Mouse (Mus musculus) heart, postnatal 0 days (tissue): ENCODE data around the gene Efcab6. TPM values are rescaled to one million over a fixed set of nuclear protein-coding genes. Genes with fewer than 3 reads are reported as not detected.

Experiments
- ATAC-seq: fragments of 200-750 bp; cut with Nextera tagmentation; 2 replicates; pipeline ENCODE4 v1.8.0; 2017; ENCODE audit warnings: low read depth, moderate number of reproducible peaks, moderate library complexity; ENCODE audit not compliant: insufficient read depth
- DNase-seq: peaks from one replicate; pipeline ENCODE4 v3.0.0-alpha.2; 2016; ENCODE audit warnings: low spot score
- H3K27ac ChIP-seq: fragments of 300-500 bp; sonication (generic); 2 replicates; pipeline ENCODE4 v1.5.1; 2014; ENCODE audit warnings: low read depth, mild to moderate bottlenecking
- H3K27me3 ChIP-seq: fragments of 300-500 bp; sonication (generic); 2 replicates; pipeline ENCODE4 v1.6.1; 2014; ENCODE audit warnings: low read length, mixed read lengths; ENCODE audit not compliant: control insufficient read depth, insufficient read depth
- H3K36me3 ChIP-seq: fragments of 300-500 bp; sonication (generic); replicated peaks from 2 replicates; pipeline ENCODE4 v1.6.1; 2014; ENCODE audit warnings: low read length, mixed read lengths; ENCODE audit not compliant: control insufficient read depth, insufficient read depth
- H3K4me1 ChIP-seq: fragments of 300-500 bp; sonication (generic); 2 replicates; pipeline ENCODE4 v1.6.1; 2014; ENCODE audit warnings: antibody characterized with exemption; ENCODE audit not compliant: control insufficient read depth, insufficient read depth
- H3K4me2 ChIP-seq: fragments of 300-500 bp; sonication (generic); 2 replicates; pipeline ENCODE4 v1.6.1; 2014; ENCODE audit warnings: low read depth, mild to moderate bottlenecking, low read length, moderate library complexity
- H3K4me3 ChIP-seq: fragments of 300-500 bp; sonication (generic); 2 replicates; pipeline ENCODE4 v1.5.1; 2014; ENCODE audit warnings: low read depth, low read length
- H3K9ac ChIP-seq: fragments of 300-500 bp; sonication (generic); replicated peaks from 2 replicates; pipeline ENCODE4 v1.6.1; 2014; ENCODE audit warnings: low read depth, low read length, mixed read lengths
- H3K9me3 ChIP-seq: fragments of 300-500 bp; sonication (generic); replicated peaks from 2 replicates; pipeline ENCODE4 v1.6.1; 2016; ENCODE audit warnings: low read length; ENCODE audit not compliant: control insufficient read depth
- CTCF ChIP-seq: IDR thresholded peaks from 2 replicates; pipeline ENCODE4 v1.5.1; 2016; ENCODE audit warnings: antibody characterized with exemption, control low read depth, low read depth
- EP300 ChIP-seq: IDR thresholded peaks from 2 replicates; pipeline ENCODE4 v1.6.1; 2016; ENCODE audit warnings: antibody characterized with exemption, low read depth
- WGBS: fragments of 180-500 bp; shearing (Covaris S2); extraction: QIAGEN DNeasy Blood & Tissue Kit; methylation state at CpG from one replicate; pipeline ENCODE4 v1.1.7; 2014; 5-methylcytosine and 5-hydroxymethylcytosine counted together
- polyA plus RNA-seq: library from polyadenylated mRNA; unstranded; fragments of >200 nt; fragmentation: Nextera tagmentation; extraction: Ambion mirVana; gene quantifications from 2 replicates; pipeline ENCODE4 v1.2.1, GENCODE M21; 2015
- total RNA-seq: library from RNA; depleted of rRNA; stranded (reverse); fragments of >200 nt; gene quantifications from 2 replicates; pipeline ENCODE4 v1.2.3, GENCODE M21; 2014; ENCODE audit warnings: low replicate concordance

The Efcab6 gene
- total and polyA plus RNA-seq, 2 experiments from 2014 or later: not detected

- Histone ChIP-seq H3K36me3 (no peaks in the 10 kb centered on the region), H3K4me1 (no peaks in the 10 kb centered on the region)
Observed at GRCm38 (mm10) chr15:83998586-83998985, 66.6 kb downstream of the Efcab6 start.

GRCm38 (mm10) chr15:83998115-83998514 lies 67.1 kb downstream of the Efcab6 start:
- 19% methylated on average over 19 of the region's 19 CpGs for WGBS
- Histone ChIP-seq H3K9me3 (no peaks in the 10 kb centered on the region), H3K36me3 (no peaks in the 10 kb centered on the region), H3K4me1 (no peaks in the 10 kb centered on the region), H3K4me2 (no peak overlapping the region), H3K27me3 (0 out of 2 replicates have a peak, but pooled peaks cover 4% of the 10 kb centered on the region), H3K4me3 (no peak overlapping the region), H3K9ac (no peak overlapping the region), H3K27ac (no peak overlapping the region)
- DNase-seq (no peak), ATAC-seq (peak; percentile 39; the same call in 1 of the 2 replicates)
- no peak for TF ChIP-seq EP300
- TF ChIP-seq CTCF: no peak

More at GRCm38 (mm10) chr15:83998586-83998985, 66.6 kb downstream of the Efcab6 start:
- DNase-seq (no peak), ATAC-seq (no peak)
- WGBS: 52% methylated on average over 7 of the region's 7 CpGs
- no peak overlapping the region for H3K4me2 ChIP-seq
- H3K27ac ChIP-seq: no peak overlapping the region
- H3K27me3 ChIP-seq: 0 out of 2 replicates have a peak, but pooled peaks cover 4% of the 10 kb centered on the region
- H3K9me3 ChIP-seq: no peaks in the 10 kb centered on the region
- H3K9ac ChIP-seq: no peak overlapping the region
- no peak overlapping the region for H3K4me3 ChIP-seq
- TF ChIP-seq CTCF: no peak
- no peak for TF ChIP-seq EP300

- peaks cover 7% of the 10 kb centered on the region; the same call in 1 of the 2 replicates for H3K27me3 ChIP-seq
- 17% methylated on average over 4 of the region's 4 CpGs for WGBS
- H3K9me3 ChIP-seq: no peaks in the 10 kb centered on the region
- H3K27ac ChIP-seq: no peak overlapping the region
- ATAC-seq (0 out of 2 replicates have a peak, but pooled peaks have one; percentile 36), DNase-seq (no peak)
- H3K4me3 ChIP-seq: no peak overlapping the region
- H3K36me3 ChIP-seq: no peaks in the 10 kb centered on the region
- H3K4me2 ChIP-seq: no peak overlapping the region
- TF ChIP-seq EP300 (no peak), CTCF (peak; percentile 27)
- H3K9ac ChIP-seq: no peak overlapping the region
- H3K4me1 ChIP-seq: no peaks in the 10 kb centered on the region
Observed at GRCm38 (mm10) chr15:83997550-83997949, 67.6 kb downstream of the Efcab6 start.

GRCm38 (mm10) chr15:83996864-83997263 lies 68.3 kb downstream of the Efcab6 start:
- H3K27me3 ChIP-seq: peaks cover 12% of the 10 kb centered on the region; the same call in 1 of the 2 replicates
- no peak overlapping the region for H3K9ac ChIP-seq
- no peak for DNase-seq
- TF ChIP-seq CTCF (no peak), EP300 (no peak)
- WGBS: 64% methylated on average over 7 of the region's 7 CpGs
- H3K27ac ChIP-seq: no peak overlapping the region
- no peaks in the 10 kb centered on the region for H3K36me3 ChIP-seq
- no peaks in the 10 kb centered on the region for H3K9me3 ChIP-seq
- no peak overlapping the region for H3K4me3 ChIP-seq
- no peak overlapping the region for H3K4me2 ChIP-seq
- H3K4me1 ChIP-seq: no peaks in the 10 kb centered on the region
- no peak for ATAC-seq

GRCm38 (mm10) chr15:83992191-83992590 lies 73.0 kb downstream of the Efcab6 start:
- Histone ChIP-seq H3K9me3 (no peaks in the 10 kb centered on the region), H3K4me3 (no peak overlapping the region), H3K27me3 (peaks cover 8% of the 10 kb centered on the region; the same call in 1 of the 2 replicates), H3K36me3 (no peaks in the 10 kb centered on the region), H3K4me2 (no peak overlapping the region), H3K9ac (no peak overlapping the region), H3K4me1 (no peaks in the 10 kb centered on the region), H3K27ac (no peak overlapping the region)
- no peak for TF ChIP-seq CTCF
- no peak for TF ChIP-seq EP300
- WGBS: 39% methylated on average over 15 of the region's 15 CpGs
- no peak for DNase-seq
- ATAC-seq: no peak

- no peaks in the 10 kb centered on the region for H3K36me3 ChIP-seq
- no peaks in the 10 kb centered on the region for H3K9me3 ChIP-seq
- H3K4me1 ChIP-seq: no peaks in the 10 kb centered on the region
- TF ChIP-seq EP300 (no peak), CTCF (no peak)
- no peak overlapping the region for H3K9ac ChIP-seq
- WGBS: 2% methylated on average over 3 of the region's 3 CpGs
- no peak overlapping the region for H3K4me2 ChIP-seq
- DNase-seq (no peak), ATAC-seq (no peak)
- H3K27ac ChIP-seq: no peak overlapping the region
- peaks cover 8% of the 10 kb centered on the region; the same call in 1 of the 2 replicates for H3K27me3 ChIP-seq
- no peak overlapping the region for H3K4me3 ChIP-seq
Observed at GRCm38 (mm10) chr15:83991461-83991860, 73.7 kb downstream of the Efcab6 start.
